Mouse (Mus musculus) bone marrow macrophage, adult 2 months (primary cell): ENCODE results near the gene Tmem161b.

Source experiments
- CTCF ChIP-seq: IDR thresholded peaks from 2 replicates; pipeline ENCODE4 v1.5.1; 2012; ENCODE audit warnings: low read depth, mild to moderate bottlenecking, low read length, moderate library complexity
- POLR2A ChIP-seq: IDR thresholded peaks from 2 replicates; pipeline ENCODE4 v1.6.1; 2012; ENCODE audit warnings: mild to moderate bottlenecking, low read depth, low read length, borderline replicate concordance

- TF ChIP-seq POLR2A (no peak), CTCF (no peak)
Observed at GRCm38 (mm10) chr13:84192723-84193122, 29.4 kb upstream of the Tmem161b start.
